Mouse (Mus musculus) megakaryocyte progenitor cell, adult 5-6 weeks (primary cell): ENCODE results near the gene Id1. TPM values are rescaled to one million over a fixed set of nuclear protein-coding genes. Genes with fewer than 3 reads are reported as not detected.

Experiments
- ATAC-seq: replicated peaks from 2 replicates; pipeline ENCODE4 v1.8.0; 2016; ENCODE audit warnings: mild to moderate bottlenecking, moderate TSS enrichment, inconsistent platforms; ENCODE audit not compliant: poor library complexity
- total RNA-seq, 2 experiments: library from RNA; stranded (forward) in 1 of 2; stranded (reverse) in 1 of 2; fragments of 157-497, 149-512 nt in 1 of 2; fragments of 200-1000 nt in 1 of 2; gene quantifications; 2 replicates each; pipeline versions ENCODE4 v1.2.3 to v1.2.4; 2015 to 2017

Gene Id1
- total RNA-seq, 2 experiments from 2014 or later: 7.1 to 8.3 TPM

- ATAC-seq: peak; percentile 49
Observed at GRCm38 (mm10) chr2:152723651-152724331, 12.3 kb upstream of the Id1 start.

- ATAC-seq: no peak
Observed at GRCm38 (mm10) chr2:152724332-152724723, 11.7 kb upstream of the Id1 start.

- no peak for ATAC-seq
Observed at GRCm38 (mm10) chr2:152725178-152725750, 10.8 kb upstream of the Id1 start.

GRCm38 (mm10) chr2:152726213-152726612, 9.8 kb upstream of the Id1 start:
- no peak for ATAC-seq

GRCm38 (mm10) chr2:152726751-152727335, 9.2 kb upstream of the Id1 start:
- peak; percentile 59 for ATAC-seq

GRCm38 (mm10) chr2:152727795-152728510, 8.1 kb upstream of the Id1 start:
- ATAC-seq: no peak

GRCm38 (mm10) chr2:152728594-152728993, 7.5 kb upstream of the Id1 start:
- ATAC-seq: no peak

GRCm38 (mm10) chr2:152729013-152729635, 6.9 kb upstream of the Id1 start:
- no peak for ATAC-seq

GRCm38 (mm10) chr2:152729636-152730020, 6.4 kb upstream of the Id1 start:
- 0 out of 2 replicates have a peak, but pooled peaks have one; percentile 27 for ATAC-seq

- ATAC-seq: no peak
Observed at GRCm38 (mm10) chr2:152733201-152733600, 2.9 kb upstream of the Id1 start.

- no peak for ATAC-seq
Observed at GRCm38 (mm10) chr2:152734501-152734900, 1.6 kb upstream of the Id1 start.

GRCm38 (mm10) chr2:152734984-152735383, 1.1 kb upstream of the Id1 start:
- ATAC-seq: peak; percentile 36

GRCm38 (mm10) chr2:152736748-152737147, 697 bp downstream of the Id1 start:
- ATAC-seq: no peak

GRCm38 (mm10) chr2:152737306-152738221, 1.5 kb downstream of the Id1 start:
- ATAC-seq: no peak

GRCm38 (mm10) chr2:152738341-152738740, 2.3 kb downstream of the Id1 start:
- ATAC-seq: no peak

GRCm38 (mm10) chr2:152739031-152739841, 3.2 kb downstream of the Id1 start:
- peak; percentile 24 for ATAC-seq

- peak; percentile 23 for ATAC-seq
Observed at GRCm38 (mm10) chr2:152739842-152740260, 3.8 kb downstream of the Id1 start.

GRCm38 (mm10) chr2:152740490-152740889, 4.4 kb downstream of the Id1 start:
- ATAC-seq: no peak
